Comparison of ENCODE assay signal across 8 mouse cellular contexts in genomic region chr5:105491389-105491788, GRCm38 (mm10). TPM values are rescaled to one million over a fixed set of nuclear protein-coding genes. Genes with fewer than 3 reads are reported as not detected.
A peak's percentile ranks its signal among the peaks of the same experiment; 100 is the strongest.
DNase-seq lines count a peak whose midpoint lies in the region; ATAC-seq and TF ChIP-seq lines count a peak whose summit lies in the region.

No protein-coding gene starts in this region.

- H3K9ac ChIP-seq in lung, embryonic 14.5 days: no peak overlapping the region
- H3K9ac ChIP-seq in hindbrain, embryonic 15.5 days: no peak overlapping the region

- peak; percentile 70 to 81 for DNase-seq in cerebellum, postnatal 10 days
- DNase-seq in cerebellum, adult 8-10 months: no peak
- DNase-seq in lung, embryonic 14.5 days: peak; percentile 63
- no peak for DNase-seq in lung, adult 18-20 months
- no peak for DNase-seq in urinary bladder, postnatal 25 days (ENCODE audit: low spot score)
- DNase-seq in cerebellum, adult 9-10 months: no peak

- no peak for ATAC-seq in lung, embryonic 14.5 days (ENCODE audit: insufficient read depth)
- ATAC-seq in hindbrain, embryonic 15.5 days (ENCODE audit: low FRiP score, low read depth): peak; percentile 55

- H3K4me2 ChIP-seq in lung, embryonic 14.5 days: no peak overlapping the region
- H3K4me2 ChIP-seq in hindbrain, embryonic 15.5 days: no peak overlapping the region

- TF ChIP-seq POLR2A in small intestine, adult 2 months (IDR thresholded peaks at IDR 0.05; ENCODE audit: low read depth, low read length): no peak

- TF ChIP-seq CTCF in lung, embryonic 14.5 days (IDR thresholded peaks at IDR 0.05; ENCODE audit: low read depth): peak; percentile 66
- TF ChIP-seq CTCF in small intestine, adult 2 months (IDR thresholded peaks at IDR 0.05; ENCODE audit: extremely low read depth, insufficient read length, insufficient replicate concordance, low read depth, low read length): peak; percentile 25; the same call in 1 of the 2 replicates

- H3K27me3 ChIP-seq in lung, embryonic 14.5 days (ENCODE audit: insufficient read depth, low read length): no peaks in the 10 kb centered on the region
- no peaks in the 10 kb centered on the region; the same call in 1 of the 2 replicates for H3K27me3 ChIP-seq in hindbrain, embryonic 15.5 days
- H3K27me3 ChIP-seq in small intestine, adult 2 months (ENCODE audit: control insufficient read depth, insufficient read depth, low read length): no peaks in the 10 kb centered on the region

- no peaks in the 10 kb centered on the region for H3K9me3 ChIP-seq in lung, embryonic 14.5 days (ENCODE audit: low read depth, low read length)
- no peaks in the 10 kb centered on the region for H3K9me3 ChIP-seq in hindbrain, embryonic 15.5 days

- no peak overlapping the region for H3K27ac ChIP-seq in lung, embryonic 14.5 days (ENCODE audit: low read depth)
- no peak overlapping the region for H3K27ac ChIP-seq in hindbrain, embryonic 15.5 days (replicated peaks)
- H3K27ac ChIP-seq in small intestine, adult 2 months (ENCODE audit: insufficient read depth, low read depth, low read length): no peak overlapping the region

- no peak overlapping the region for H3K4me3 ChIP-seq in lung, embryonic 14.5 days (ENCODE audit: low read depth, low read length)
- no peak overlapping the region for H3K4me3 ChIP-seq in hindbrain, embryonic 15.5 days
- no peak overlapping the region for H3K4me3 ChIP-seq in small intestine, adult 2 months (ENCODE audit: low read depth, low read length)

- 63% methylated on average over 4 of the region's 4 CpGs for WGBS in lung, embryonic 14.5 days
- 58% methylated on average over 4 of the region's 4 CpGs for WGBS in hindbrain, embryonic 15.5 days
- 87% methylated on average over 4 of the region's 4 CpGs for WGBS in small intestine, adult 2 months

- no peaks in the 10 kb centered on the region for H3K4me1 ChIP-seq in lung, embryonic 14.5 days (ENCODE audit: insufficient read depth)
- peaks cover 33% of the 10 kb centered on the region for H3K4me1 ChIP-seq in hindbrain, embryonic 15.5 days (replicated peaks)
- H3K4me1 ChIP-seq in small intestine, adult 2 months (ENCODE audit: control insufficient read depth, insufficient read depth, insufficient read length, low read length): peaks cover 5% of the 10 kb centered on the region

- H3K36me3 ChIP-seq in lung, embryonic 14.5 days (ENCODE audit: insufficient read depth): no peaks in the 10 kb centered on the region
- peaks cover 12% of the 10 kb centered on the region for H3K36me3 ChIP-seq in hindbrain, embryonic 15.5 days
- peaks cover 6% of the 10 kb centered on the region; the same call in 1 of the 2 replicates for H3K36me3 ChIP-seq in small intestine, adult 2 months (ENCODE audit: control insufficient read depth, insufficient read depth, low read length)

RNA-seq across cellular contexts. Expression of gene Lrrc8c, which starts 27.8 kb away (rescaled TPM):
- polyA plus RNA-seq in lung, embryonic 14.5 days (2014; fragmentation: Nextera tagmentation; extraction: Ambion mirVana): 23.4 and 24.7 TPM in 2 replicates
- 16.4 and 19.3 TPM in 2 replicates for polyA plus RNA-seq in hindbrain, embryonic 15.5 days (2015; fragmentation: Nextera tagmentation; extraction: Ambion mirVana)
- polyA plus RNA-seq in small intestine, adult 2 months (2012; rRNA removed): 5.1 and 7.6 TPM in 2 replicates

Comparison
In these comparisons a context has a peak if more than half of its experiments do, and no peak if none do; other contexts are left out.
1. DNase-seq: peak in cerebellum, postnatal 10 days (2 of 2) and lung, embryonic 14.5 days (single experiment); none in cerebellum, adult 8-10 months (single experiment), lung, adult 18-20 months (0 of 2), urinary bladder, postnatal 25 days (single experiment) and cerebellum, adult 9-10 months (single experiment).